Mouse (Mus musculus) urinary bladder, adult 18-20 months (tissue): ENCODE data around the gene Actn2.
A peak's percentile ranks its signal among the peaks of the same experiment; 100 is the strongest.

Source experiments
- DNase-seq, 2 experiments: peaks; one replicate each; pipeline ENCODE4 v3.0.0; 2022; ENCODE audit warnings: low spot score in 2 of 2, mixed read lengths in 2 of 2

Actn2 gene

DNA sequence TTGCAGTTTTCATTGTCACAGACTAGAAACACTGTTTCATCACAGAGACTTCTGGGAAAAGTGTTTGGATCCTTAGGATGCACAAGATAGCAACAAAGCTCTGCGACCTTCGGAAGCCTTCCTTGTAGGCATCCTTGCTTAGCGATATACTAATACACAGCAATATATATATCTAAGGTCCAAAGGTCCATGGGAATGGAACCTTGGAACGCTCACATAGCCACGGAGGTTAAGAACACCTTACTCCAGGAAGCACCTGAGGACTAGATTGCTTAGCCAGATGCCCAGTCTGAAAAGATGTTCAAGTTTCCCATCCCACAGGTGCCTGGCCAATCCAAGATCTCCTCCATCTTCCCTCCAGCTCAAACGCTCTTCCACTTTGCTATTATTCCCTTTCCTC lies 26.4 kb downstream of the Actn2 start:
- no peak for DNase-seq

DNA sequence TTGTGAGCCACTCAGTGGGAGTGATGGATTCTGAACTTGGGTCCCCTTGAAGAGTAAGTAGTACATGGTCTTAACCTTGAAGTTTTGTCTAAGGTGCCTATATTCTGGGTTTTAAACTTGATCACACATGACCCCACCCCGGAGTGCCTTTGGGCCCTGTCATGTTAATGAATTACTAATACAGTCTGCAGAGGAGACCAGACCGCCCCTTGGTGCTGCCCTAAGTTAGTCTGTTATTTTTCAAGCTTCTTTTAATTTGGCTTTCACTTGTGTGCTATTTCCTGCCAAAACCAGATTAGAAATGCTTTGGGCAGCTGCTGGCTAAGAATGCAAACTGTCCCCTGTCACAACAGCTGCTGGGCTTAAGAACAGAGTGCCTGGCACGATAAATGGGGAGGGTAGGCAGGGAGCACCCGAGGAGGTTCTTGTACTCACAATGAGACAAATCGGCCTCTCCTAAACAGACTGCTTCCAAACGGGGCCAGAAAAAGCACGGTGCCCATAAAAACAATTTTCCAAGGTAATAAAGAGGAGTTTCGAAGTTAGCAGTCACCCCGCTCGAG lies 28.5 kb downstream of the Actn2 start:
- no peak for DNase-seq

DNA sequence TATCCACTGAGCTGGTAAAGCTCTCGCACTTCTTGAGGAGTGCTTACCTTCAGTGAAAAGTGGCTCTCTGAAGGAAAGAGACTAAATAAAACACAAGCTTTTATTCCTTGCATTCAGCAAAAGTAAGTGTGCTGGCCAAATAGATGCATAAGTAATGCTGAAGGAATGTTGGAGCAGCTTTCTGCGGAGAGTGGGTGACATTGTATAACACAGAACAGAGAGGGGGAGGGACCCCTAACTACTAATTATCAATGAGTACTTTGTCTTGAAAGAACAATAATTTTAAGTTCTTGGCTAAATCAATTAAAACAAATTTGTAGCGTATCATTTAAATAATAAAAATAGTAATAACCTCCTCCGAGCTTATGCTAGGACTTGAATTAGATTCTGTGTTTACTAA lies 29.2 kb downstream of the Actn2 start:
- no peak for DNase-seq

DNA sequence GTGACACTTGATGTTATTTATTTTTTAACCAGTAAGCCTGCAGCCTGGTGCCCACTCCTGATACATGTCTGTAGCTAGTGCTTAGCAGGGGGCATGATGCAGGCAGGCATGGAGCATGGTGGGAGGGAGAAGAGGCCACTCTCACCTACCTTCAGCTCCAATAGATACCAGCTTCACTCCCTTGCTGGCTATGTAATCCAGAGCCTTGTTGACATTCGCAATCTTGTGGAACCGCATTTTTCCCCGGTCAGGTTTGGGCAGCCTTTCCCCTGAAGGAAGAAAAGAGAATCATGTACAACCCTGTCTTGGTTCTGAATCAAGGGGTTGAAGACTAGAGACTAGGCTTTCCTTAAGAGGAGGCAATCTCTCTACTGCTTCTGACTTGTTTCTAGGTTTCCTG lies 31.1 kb downstream of the Actn2 start:
- peak; percentile 6 to 30 for DNase-seq

DNA sequence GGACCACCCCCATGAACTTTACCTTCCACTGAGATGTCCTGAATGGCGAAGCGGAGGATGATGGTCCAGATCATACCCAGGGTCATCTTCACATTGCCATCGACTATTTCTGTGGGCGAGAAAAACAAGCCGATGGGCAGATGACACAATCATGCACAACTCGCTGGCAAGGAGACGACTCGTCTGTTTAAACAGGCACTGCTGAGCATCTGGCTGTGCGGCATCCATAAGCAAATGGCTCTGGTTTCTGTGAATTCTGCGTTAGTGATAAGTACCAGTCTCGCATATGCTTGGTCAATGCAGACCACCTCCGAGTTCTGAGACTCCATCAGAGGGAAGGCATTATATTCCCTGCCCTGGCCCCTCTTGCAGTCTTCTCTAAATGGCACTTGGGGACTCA lies 31.7 kb downstream of the Actn2 start:
- no peak for DNase-seq

DNA sequence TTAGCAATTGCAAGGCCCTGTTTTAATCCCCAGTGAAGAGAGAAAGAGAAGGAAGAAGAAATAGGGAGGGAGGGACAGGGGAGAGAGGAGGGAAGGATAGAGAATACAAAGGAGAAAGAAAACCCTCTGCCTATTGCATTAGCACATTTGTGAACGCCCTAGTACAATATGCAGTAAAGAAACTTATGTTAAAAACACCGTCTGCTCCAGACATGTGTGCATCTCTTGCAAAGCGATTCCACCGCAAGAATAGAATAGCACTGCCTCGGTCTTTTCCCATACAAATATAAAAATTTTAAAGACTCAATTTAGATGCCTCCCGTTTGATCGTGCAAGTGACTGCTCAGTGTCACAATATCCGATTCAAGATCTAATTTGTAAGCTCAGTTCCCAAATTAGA lies 32.1 kb downstream of the Actn2 start:
- DNase-seq = no peak

DNA sequence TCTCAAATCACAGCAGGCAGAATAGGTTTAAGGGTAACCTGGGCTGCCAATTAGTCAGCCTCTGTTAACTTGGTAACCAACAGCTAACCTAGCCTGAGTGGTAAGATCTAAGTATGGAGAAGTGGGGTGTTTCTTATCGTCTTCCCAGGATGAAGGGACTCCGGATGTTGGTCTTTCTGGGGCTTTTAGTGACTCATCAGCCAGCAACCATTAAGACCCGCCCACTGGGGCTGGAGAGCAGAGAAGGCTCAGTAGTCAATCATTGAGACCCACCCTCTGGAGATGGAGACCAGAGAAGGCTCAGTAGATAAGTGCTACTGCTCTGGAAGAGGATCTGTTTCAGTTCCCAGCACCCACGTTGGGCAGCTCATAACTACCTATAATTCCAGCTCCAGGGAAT lies 33.3 kb downstream of the Actn2 start:
- no peak for DNase-seq

DNA sequence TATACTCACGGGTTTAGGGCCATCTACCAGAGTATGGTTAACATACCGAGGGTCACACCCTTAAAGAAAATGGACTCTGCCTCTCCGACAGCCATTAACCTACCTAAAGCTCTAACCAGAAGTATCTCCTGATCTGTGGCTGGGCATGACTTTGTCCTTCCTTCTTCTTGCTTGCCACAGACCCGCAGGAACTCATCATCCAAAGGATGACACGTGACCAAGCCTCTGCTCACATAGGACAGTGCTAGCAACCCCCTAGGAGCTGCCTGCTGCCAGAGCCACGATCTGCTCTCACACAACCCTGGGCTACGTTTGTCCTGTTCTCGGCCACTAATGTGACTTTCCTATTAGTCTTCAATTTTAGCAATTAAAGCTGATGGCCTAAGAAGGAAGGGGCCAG lies 35.0 kb downstream of the Actn2 start:
- DNase-seq = no peak

DNA sequence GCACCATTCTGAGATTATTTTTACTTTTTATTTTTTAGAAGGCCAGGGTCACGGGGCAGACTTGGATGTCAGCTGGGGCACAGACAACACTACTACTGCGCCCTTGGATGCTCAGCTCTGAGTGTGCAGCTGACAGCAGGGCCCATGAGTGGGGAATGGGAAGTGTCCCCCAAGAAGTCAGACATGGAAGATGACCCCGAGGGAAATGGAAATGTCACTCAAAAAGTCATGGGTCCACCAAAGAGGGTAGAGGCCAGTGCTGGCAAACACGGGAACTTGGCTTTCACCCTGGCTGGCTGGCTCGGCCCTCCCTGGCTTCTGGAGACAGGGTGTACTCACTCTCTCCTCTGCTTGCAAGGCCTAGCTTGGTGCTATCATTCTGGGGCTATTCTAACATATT lies 35.6 kb downstream of the Actn2 start:
- DNase-seq = no peak

DNA sequence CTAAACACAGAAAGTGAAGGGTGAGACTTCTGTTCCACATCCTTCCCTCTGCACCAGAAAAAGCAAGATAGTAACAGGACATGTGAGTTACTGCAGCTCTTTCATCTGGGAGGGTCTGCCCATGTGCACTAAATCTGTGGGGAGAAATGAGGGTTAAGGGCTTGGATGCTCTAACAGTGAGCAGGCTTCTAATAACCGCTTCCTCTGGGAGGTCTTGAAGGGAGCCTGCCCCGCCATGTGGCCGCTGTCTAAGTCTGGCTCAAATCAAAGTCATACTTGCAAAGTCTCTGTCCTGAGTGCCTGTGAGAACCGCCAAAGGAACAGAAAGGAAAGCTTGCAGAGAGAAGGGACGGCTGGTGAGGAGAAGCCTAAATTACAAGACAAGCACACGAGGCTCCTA lies 42.8 kb downstream of the Actn2 start:
- no peak for DNase-seq

DNA sequence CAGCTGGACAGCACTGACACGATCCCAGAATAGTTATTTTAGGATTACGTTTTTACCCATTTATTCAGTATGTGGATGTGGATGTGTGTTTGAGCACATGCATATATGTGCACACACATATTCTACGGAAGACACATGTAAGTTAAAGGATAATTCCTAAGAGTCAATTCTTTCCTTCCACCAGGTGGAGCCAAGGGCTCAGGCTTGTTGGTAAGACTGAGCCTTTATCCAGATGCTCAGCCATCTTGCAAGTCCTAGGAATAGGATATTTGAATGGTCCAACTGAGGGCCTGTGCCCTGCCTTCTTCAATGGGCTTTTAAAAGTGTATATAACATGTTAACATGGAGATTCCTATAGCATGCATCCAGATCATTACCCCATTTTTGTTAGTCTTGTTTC lies 43.9 kb downstream of the Actn2 start:
- no peak for DNase-seq

DNA sequence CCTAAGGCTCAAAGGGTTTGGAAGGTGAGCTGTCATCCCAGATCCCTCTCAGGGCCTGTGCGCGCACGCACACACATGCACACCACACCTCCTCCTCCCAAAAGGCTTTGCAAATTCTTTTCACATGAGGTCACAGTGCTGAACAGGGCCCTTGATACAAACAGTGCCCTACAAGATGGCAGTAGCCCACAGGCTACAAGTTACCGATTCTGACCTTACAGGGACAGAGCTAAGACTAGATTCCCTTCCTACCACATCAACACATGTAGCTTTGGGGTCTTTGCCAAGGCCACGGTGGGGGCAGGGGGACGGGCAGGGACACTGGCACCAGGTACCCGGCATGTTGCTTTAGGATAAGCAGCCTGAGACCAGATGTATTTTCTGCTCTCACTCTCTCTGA lies 46.8 kb downstream of the Actn2 start:
- no peak for DNase-seq

DNA sequence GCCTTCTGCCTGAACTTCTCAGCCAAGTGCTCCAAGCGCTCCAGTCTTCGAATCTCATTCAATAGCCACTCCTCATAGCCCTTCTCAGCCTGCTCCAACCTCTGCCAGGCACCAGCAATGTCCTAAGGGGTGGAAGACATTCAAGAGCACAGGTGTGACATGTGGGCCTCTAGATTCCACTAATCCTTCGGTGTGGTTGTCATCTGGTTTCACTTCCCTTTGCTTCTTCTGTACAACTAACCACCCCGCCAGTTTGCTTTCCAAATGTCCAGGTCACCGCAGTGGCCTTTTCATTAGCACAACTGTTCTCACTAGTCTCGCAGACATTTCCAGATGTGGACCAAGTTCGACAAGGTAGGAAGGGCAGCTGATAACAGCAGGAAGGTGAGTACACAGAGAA lies 49.9 kb downstream of the Actn2 start:
- no peak for DNase-seq

DNA sequence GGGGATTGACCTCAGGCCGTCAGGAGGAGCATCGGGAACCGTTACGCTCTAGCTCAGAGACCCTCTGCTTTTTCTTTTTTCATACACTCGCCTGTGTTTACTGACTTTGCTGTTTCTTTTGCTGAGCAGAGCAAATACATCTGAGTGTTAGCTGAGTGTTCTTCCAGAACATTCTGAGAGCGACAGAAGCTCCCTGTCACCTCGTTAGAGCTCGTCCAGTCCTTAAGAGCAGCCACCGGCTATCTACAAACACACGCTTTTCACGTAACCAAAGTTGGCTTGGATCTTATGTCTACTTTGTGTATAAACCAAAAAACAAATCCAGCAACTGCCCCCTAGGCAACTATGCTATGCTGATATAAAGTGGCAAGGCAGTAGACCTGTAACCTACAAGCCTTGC lies 56.0 kb downstream of the Actn2 start:
- no peak for DNase-seq

DNA sequence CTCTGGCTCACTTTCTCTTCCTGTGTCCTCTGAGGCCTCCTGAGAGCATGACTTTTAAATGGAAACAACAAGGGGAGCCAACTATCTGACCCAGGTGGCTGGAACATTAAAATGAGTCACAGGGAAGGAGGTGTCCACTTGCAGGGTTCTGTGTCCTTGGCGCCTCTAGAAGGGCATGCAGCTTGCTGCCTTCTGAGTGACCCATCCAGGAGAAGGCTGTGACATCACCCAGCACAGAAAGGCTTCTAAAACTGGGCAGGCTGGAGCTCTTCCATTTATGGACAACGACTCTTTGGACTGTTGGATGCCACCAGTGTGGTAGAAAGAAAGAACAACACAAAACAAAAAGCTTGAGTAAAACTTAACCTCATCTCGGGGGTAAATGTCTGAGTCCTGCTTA lies 56.7 kb downstream of the Actn2 start:
- no peak for DNase-seq

DNA sequence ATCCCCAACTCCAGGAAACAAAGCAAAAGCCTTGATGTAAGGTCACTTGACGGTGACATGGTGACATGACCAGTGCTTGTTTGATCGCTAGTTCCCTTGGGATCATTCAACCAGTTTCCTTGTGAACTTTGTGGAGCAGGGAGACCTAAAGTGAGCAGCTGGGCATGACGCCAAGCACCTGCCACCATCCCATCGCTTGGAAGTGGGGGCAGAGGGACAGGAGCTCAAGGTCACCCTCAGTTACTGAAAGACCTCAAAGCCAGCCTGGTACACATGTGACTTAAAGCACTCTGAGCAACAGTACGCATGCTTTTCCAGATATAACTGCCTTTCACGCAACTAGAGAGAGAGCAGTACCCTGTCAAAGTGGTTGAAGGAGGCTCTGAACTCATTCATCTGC lies 65.8 kb downstream of the Actn2 start:
- no peak for DNase-seq

DNA sequence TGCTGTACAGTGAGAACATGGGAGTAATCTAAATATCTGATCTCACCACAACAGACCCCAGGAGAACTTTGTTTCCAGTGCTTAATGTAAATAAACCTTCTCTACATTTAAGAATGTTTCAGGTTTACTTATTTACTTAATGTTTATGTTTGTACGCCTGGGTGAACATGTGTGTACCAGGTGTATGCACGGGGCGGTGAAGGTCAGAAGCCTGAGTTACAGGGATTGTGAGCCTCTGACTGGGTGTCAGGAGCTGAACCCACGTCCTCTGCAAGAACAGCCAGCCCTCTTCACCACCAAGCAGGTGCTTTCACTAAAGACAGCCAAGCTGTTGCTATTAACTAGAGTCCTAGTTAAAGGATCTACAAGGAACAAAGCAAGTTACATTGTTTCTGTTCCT lies 66.3 kb downstream of the Actn2 start:
- DNase-seq = no peak

DNA sequence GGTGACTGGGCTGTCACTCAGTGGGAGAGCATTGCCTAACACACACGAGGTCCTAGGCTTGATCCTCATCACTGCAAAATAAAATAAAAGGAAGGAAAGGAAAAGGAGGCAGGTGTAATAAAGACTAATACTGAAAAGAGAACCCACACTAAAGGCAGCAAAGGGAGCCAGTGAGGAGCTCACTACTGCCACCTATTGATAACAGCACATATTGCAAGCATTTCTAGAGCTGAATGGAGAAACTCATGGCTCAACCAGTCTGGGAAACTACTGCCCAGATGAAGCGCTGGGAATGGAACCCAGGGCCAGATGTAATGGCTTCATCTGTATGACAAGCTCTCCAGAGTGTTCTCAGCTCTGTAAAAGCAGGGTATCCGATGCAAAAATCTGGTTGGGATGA lies 67.6 kb downstream of the Actn2 start:
- DNase-seq = no peak

DNA sequence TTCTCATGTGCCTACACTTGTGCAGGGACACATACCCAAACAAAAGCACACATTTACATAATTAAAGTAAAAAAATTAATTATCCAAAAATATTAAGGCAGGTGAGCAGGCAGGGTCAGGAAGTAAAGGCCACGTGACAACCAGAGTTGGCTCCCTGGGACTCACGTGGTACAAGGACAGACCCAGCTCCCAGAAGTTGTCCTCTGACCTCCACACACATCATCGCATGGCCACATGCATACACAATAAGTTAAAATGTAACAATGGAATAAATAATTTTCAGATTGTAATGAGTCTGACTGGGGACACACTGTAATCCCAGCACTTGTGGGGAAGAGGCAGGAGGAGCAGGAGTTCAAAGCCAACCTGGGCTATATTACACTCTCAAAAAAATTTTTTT lies 72.6 kb downstream of the Actn2 start:
- DNase-seq = no peak

DNA sequence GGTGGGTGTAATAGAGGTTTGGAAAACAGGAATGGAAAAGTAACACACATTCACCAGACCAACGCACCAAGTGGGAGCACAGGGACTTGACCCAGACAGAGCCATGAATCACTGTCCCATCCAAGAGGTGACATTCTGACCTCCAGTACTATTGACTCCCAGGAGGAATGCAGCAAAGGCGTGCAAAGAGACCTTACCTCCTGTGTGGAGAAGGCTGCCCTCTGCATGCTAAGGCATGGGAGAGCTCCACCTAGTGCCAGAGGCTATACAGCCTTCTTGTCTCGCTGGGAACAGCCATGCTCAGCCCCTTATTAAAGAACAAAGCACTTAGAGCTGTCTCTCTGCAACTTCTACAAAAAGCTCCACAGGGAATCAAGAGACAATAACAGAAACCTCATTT lies 73.5 kb downstream of the Actn2 start:
- DNase-seq = no peak

DNA sequence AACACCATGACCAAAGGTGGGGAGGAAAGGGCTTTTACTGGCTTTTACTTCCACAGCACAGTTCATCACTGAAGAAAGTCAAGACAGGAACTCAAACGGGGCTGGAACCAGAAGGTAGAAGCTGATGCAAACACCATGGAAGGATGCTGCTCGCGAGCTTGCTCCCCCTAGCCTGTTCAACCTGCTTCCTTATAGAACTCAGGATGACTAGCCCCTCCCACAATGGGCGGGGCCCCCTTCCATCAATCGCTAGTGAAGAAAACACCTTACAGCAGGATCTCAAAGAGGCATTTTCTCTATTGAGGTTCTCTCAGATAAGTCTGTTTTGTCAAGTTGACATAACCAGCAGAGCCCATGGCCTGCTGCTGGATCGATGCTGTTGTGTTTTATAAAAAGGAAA lies 76.6 kb downstream of the Actn2 start:
- DNase-seq = no peak

DNA sequence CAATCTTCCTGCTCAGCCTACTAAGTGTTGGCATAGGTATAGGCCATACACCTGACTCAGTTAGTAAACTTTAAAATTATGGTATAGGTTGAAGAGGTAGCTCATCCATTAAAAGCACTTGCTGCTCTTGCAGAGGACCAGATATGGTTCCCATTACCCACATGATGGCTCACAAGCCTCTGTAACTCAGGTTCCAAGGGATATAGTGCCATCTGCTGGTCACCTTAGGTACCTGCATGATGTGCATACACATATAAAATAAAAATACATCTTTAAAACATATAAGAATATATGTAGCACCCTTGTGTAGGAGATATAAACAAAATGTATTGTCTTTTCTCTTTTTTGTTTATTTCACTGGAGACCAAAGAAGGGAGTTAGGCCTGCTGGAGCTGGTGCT lies 79.1 kb downstream of the Actn2 start:
- DNase-seq = no peak

DNA sequence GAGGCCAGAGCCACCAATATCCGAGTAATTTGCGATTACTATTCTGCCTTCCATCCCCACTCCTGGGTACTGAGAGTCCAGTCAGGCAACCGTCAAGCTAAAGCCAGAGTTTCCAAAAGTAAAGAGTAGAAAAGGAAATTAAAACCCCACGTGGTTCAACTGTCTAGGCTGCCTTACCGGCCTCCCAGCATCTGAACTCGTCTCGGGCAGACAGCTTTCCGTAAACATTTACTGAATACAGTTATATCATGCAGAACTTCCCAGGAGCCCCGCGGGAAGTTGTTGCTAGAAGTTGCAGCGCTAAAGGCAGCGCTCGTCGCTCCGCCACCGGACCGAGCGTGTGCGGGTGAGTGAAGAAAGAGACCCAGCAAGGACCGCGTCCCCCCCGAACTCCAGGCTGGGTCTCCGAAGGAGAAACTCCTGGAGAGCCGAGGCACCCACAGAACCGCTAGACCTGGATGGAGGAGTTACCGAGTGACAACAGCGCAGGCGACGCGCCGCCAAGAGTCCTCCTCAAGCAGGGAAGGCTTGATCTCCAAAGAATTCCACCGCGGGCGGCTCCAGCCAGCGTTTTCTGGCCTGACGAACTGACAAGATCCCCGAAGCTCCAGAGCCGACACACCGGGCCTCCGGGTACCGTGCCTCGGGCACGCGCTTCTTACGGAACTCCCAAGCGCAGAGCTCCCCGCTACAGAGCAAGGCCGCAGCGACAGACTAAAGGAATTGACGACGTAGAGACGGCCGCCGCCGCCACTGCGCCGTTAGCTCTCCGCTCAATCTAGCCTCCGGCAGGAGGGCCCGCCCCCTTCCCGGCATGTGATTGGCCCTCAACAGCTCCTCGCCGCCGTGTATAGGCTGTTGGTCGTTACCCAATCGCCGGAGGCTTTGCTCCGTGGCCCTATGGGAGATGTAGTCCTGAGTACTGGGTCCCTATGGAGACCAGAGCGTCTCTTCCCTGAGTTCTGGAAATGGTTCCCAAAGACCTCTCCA lies 82.9 kb downstream of the Actn2 start, which contains the start of gene Mtr:
Mtr (minus strand) TSS at position 723 of the 990 bp plus-strand sequence.
- peak; percentile 80 to 93 for DNase-seq
